Mouse (Mus musculus): Measurements from ENCODE around the gene Klc1.

- no peak for TF ChIP-seq CTCF (IDR thresholded peaks at IDR 0.05; ENCODE audit: low read depth, low read length)
- TF ChIP-seq POLR2A (IDR thresholded peaks at IDR 0.05; ENCODE audit: extremely low read depth, insufficient read depth, low read length), result no peak
These were observed 11.2 kb upstream of the Klc1 start for GRCm38 (mm10) chr12:111747421-111747820.

Data from liver, adult 2 months (tissue).